Comparison of ENCODE assay signal across 23 mouse cellular contexts in the genomic region with DNA sequence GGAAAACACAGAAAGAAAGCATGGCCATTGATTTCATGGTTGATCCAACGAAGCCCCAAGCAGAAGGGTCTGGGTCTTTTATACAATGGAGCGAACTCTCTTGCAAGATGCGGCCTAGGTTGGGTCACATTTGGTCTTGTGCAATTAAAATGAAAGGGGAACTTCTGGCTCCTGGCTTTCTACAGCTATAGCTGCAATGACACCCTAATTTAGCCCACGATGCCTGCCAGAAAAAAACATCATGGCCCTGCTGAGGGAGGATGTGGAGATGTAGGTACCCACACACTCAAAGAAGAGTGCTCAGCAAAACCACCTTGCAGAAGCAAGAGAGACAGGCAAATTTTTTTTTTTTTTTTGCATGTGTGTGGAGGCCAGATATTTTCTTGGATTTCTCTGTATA. TPM values are rescaled to one million over a fixed set of nuclear protein-coding genes. Genes with fewer than 3 reads are reported as not detected.
DNase-seq lines count a peak whose midpoint lies in the region; ATAC-seq lines count a peak whose summit lies in the region.
"Had no signal": no experiment of that assay in that cellular context is flagged by ENCODE, and none has a peak within 500 bp of the region (broad histone marks: within the 10 kb centered on the region; RNA-seq: fewer than 3 reads in every experiment).

No protein-coding gene starts in this region.

- H3K4me2 ChIP-seq in liver, embryonic 15.5 days, result no peak overlapping the region
- no peak overlapping the region for H3K4me2 ChIP-seq in liver, embryonic 12.5 days
- H3K4me2 ChIP-seq: heart, embryonic 11.5 days; lung, embryonic 14.5 days; midbrain, embryonic 13.5 days; neural tube, embryonic 13.5 days had no signal

- H3K27ac ChIP-seq in liver, embryonic 15.5 days (replicated peaks), result peak overlapping the region; percentile 62
- H3K27ac ChIP-seq in liver, embryonic 12.5 days, result no peak overlapping the region
- H3K27ac ChIP-seq in heart, embryonic 10.5 days, result no peak overlapping the region
- H3K27ac ChIP-seq: forebrain, embryonic 10.5 days; midbrain, embryonic 13.5 days; neural tube, embryonic 13.5 days had no signal

- no peak overlapping the region for H3K4me3 ChIP-seq in liver, embryonic 15.5 days (replicated peaks)
- no peak overlapping the region for H3K4me3 ChIP-seq in liver, embryonic 12.5 days
- no peak overlapping the region for H3K4me3 ChIP-seq in heart, embryonic 10.5 days
- H3K4me3 ChIP-seq: forebrain, embryonic 10.5 days; megakaryocyte, embryonic 14.5 days; midbrain, embryonic 13.5 days; neural tube, embryonic 13.5 days had no signal

- no peak overlapping the region for H3K9ac ChIP-seq in liver, embryonic 15.5 days
- H3K9ac ChIP-seq in liver, embryonic 12.5 days, result no peak overlapping the region
- H3K9ac ChIP-seq: lung, embryonic 14.5 days; midbrain, embryonic 13.5 days; neural tube, embryonic 13.5 days had no signal

- H3K9me3 ChIP-seq in liver, embryonic 15.5 days (replicated peaks), result no peaks in the 10 kb centered on the region
- H3K9me3 ChIP-seq in liver, embryonic 12.5 days (replicated peaks), result no peaks in the 10 kb centered on the region
- H3K9me3 ChIP-seq in heart, embryonic 10.5 days, result no peaks in the 10 kb centered on the region
- H3K9me3 ChIP-seq: forebrain, embryonic 10.5 days; midbrain, embryonic 13.5 days; neural tube, embryonic 13.5 days had no signal

- peaks cover 9% of the 10 kb centered on the region for H3K27me3 ChIP-seq in liver, embryonic 15.5 days
- H3K27me3 ChIP-seq in liver, embryonic 12.5 days (replicated peaks), result peaks cover 9% of the 10 kb centered on the region
- H3K27me3 ChIP-seq in heart, embryonic 10.5 days (ENCODE audit: insufficient read depth, poor library complexity, severe bottlenecking), result peaks cover 13% of the 10 kb centered on the region

- H3K4me1 ChIP-seq in liver, embryonic 15.5 days (replicated peaks), result peaks cover 5% of the 10 kb centered on the region; the same call in 1 of the 2 replicates
- H3K4me1 ChIP-seq in liver, embryonic 12.5 days, result no peaks in the 10 kb centered on the region
- no peaks in the 10 kb centered on the region for H3K4me1 ChIP-seq in heart, embryonic 10.5 days
- H3K4me1 ChIP-seq: midbrain, embryonic 13.5 days; neural tube, embryonic 13.5 days had no signal

- no peaks in the 10 kb centered on the region for H3K36me3 ChIP-seq in liver, embryonic 15.5 days (replicated peaks)
- H3K36me3 ChIP-seq in liver, embryonic 12.5 days, result no peaks in the 10 kb centered on the region
- no peaks in the 10 kb centered on the region for H3K36me3 ChIP-seq in heart, embryonic 10.5 days
- H3K36me3 ChIP-seq: forebrain, embryonic 10.5 days; midbrain, embryonic 13.5 days; neural tube, embryonic 13.5 days had no signal

- WGBS in liver, embryonic 15.5 days (ENCODE audit: insufficient replicate concordance), result 44% methylated on average over 4 of the region's 4 CpGs
- WGBS in liver, embryonic 12.5 days (ENCODE audit: insufficient replicate concordance), result 52% methylated on average over 4 of the region's 4 CpGs
- WGBS in heart, embryonic 10.5 days, result 86% methylated on average over 4 of the region's 4 CpGs

- peak; percentile 39 for DNase-seq in right cerebral cortex, adult 18-20 months
- no peak for DNase-seq in right cerebral cortex, postnatal 25 days
- peak; percentile 49 for DNase-seq in telencephalon, adult 2 months (ENCODE audit: low read depth, low spot score)
- DNase-seq in right cerebral cortex, postnatal 10 days (ENCODE audit: low spot score in 2 of 2), result no peak
- DNase-seq in heart, embryonic 10.5 days (ENCODE audit: low spot score), result no peak
- DNase-seq: adrenal gland, adult 2 months; cerebellum, postnatal 10 days; gastrocnemius, postnatal 36 days; kidney, postnatal 25 days; lung, embryonic 14.5 days had no signal

- no peak for ATAC-seq in liver, embryonic 15.5 days (ENCODE audit: insufficient read depth)
- ATAC-seq in liver, embryonic 12.5 days, result no peak
- ATAC-seq in hematopoietic stem cell, adult 5-6 weeks (replicated peaks in 1 of 2; ENCODE audit: insufficient read depth in 1 of 2, low FRiP score in 2 of 2, low TSS enrichment in 1 of 2, low read depth in 1 of 2, poor library complexity in 2 of 2, severe bottlenecking in 2 of 2), result peak; percentile 37 to 71; a peak in 2 of 4 replicates
- ATAC-seq: forebrain, embryonic 16.5 days; midbrain, embryonic 13.5 days had no signal

RNA-seq across cellular contexts. Expression of a gene that starts 6.3 kb away (rescaled TPM):
- polyA plus RNA-seq in liver, embryonic 15.5 days (2015; fragmentation: Nextera tagmentation; extraction: Ambion mirVana), result 5.4 and 6.0 TPM in 2 replicates
- 4.5 and 4.8 TPM in 2 replicates for polyA plus RNA-seq in liver, embryonic 12.5 days (2016; fragmentation: Nextera tagmentation; extraction: Ambion mirVana)
- total RNA-seq in hematopoietic stem cell, adult 5-6 weeks (2017), result 4.6 and 9.3 TPM in 2 replicates
- polyA plus RNA-seq in heart, embryonic 10.5 days (2016; fragmentation: Nextera tagmentation; extraction: Ambion mirVana), result 8.4 and 13.3 TPM in 2 replicates

RNA-seq across cellular contexts. Expression of a gene that starts 34.1 kb away (rescaled TPM):
- not detected in 2 replicates for polyA plus RNA-seq in liver, embryonic 15.5 days (2015; fragmentation: Nextera tagmentation; extraction: Ambion mirVana)
- not detected in 2 replicates for polyA plus RNA-seq in liver, embryonic 12.5 days (2016; fragmentation: Nextera tagmentation; extraction: Ambion mirVana)
- total RNA-seq in hematopoietic stem cell, adult 5-6 weeks (2017), result not detected in 2 replicates
- 0.16 TPM in 1 of 2 replicates, not detected in the other for polyA plus RNA-seq in heart, embryonic 10.5 days (2016; fragmentation: Nextera tagmentation; extraction: Ambion mirVana)
- total RNA-seq: adrenal gland, adult 2 months; gastrocnemius, postnatal 36 days; MEL had no signal
- polyA plus RNA-seq: adrenal gland, adult 2 months; C2C12; heart, embryonic 11.5 days; heart, postnatal 0 days; intestine, postnatal 0 days had no signal

Comparison
In these comparisons a context has a peak if more than half of its experiments do, and no peak if none do; other contexts are left out.
1. DNase-seq: peak in right cerebral cortex, adult 18-20 months (single experiment) and telencephalon, adult 2 months (single experiment); none in right cerebral cortex, postnatal 25 days (single experiment), right cerebral cortex, postnatal 10 days (0 of 2) and heart, embryonic 10.5 days (single experiment).
2. ATAC-seq: peak in hematopoietic stem cell, adult 5-6 weeks (2 of 2); none in liver, embryonic 15.5 days (single experiment) and liver, embryonic 12.5 days (single experiment).